Mouse (Mus musculus) A20 (cell line): ENCODE measurements at regions not wholly inside any gene's neighbourhood (a gene's known extent, or its start where the extent isn't known, plus 50 kb on each side); places are given as distances from the start of the nearest gene placed in this dataset.
A peak's percentile ranks its signal among the peaks of the same experiment; 100 is the strongest.

Experiments used
- DNase-seq: peaks from one replicate; pipeline ENCODE4 v3.0.0-alpha.2; 2011; ENCODE audit warnings: low read depth, low spot score

- DNase-seq = peak; percentile 38
These were observed 370.4 kb upstream of the Nr5a2 start for GRCm38 (mm10) chr1:137330634-137331033.

- DNase-seq = peak; percentile 23
These were observed 363.8 kb upstream of the Nr5a2 start for GRCm38 (mm10) chr1:137323884-137324594.

GRCm38 (mm10) chr1:137323035-137323680, 362.9 kb upstream of the Nr5a2 start:
- no peak for DNase-seq

DNA sequence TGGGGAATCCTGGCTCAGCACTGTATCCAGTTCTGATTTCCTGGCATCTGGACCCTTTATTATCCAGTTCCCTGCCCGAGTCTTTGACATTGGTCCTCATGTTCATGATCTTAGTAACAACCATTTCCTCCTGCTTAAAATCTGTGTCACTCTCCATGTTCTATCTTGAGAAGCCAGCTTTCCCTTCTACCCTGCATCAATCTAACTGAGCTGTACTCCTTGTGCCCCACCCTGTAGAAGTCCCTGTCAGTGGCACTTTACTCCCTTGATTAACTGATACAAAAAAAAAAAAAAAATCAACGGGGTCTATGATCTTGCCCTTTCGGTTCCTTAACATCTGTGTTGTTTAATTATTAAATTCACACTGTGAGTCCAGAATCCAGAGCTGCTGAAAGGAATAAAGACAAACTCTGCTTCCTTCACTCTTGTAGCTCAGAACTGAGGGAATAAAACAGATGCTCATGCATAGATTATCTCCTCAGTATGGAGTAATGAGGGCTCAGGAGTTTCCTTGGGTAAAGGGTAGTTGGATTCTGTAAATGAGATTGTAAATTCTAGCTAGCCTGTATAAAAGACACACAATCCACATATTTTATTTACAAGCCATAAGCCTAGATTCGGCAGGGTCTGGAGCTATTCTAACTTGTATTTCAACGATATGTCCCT, 342.6 kb upstream of the Nr5a2 start:
- DNase-seq = no peak

DNA sequence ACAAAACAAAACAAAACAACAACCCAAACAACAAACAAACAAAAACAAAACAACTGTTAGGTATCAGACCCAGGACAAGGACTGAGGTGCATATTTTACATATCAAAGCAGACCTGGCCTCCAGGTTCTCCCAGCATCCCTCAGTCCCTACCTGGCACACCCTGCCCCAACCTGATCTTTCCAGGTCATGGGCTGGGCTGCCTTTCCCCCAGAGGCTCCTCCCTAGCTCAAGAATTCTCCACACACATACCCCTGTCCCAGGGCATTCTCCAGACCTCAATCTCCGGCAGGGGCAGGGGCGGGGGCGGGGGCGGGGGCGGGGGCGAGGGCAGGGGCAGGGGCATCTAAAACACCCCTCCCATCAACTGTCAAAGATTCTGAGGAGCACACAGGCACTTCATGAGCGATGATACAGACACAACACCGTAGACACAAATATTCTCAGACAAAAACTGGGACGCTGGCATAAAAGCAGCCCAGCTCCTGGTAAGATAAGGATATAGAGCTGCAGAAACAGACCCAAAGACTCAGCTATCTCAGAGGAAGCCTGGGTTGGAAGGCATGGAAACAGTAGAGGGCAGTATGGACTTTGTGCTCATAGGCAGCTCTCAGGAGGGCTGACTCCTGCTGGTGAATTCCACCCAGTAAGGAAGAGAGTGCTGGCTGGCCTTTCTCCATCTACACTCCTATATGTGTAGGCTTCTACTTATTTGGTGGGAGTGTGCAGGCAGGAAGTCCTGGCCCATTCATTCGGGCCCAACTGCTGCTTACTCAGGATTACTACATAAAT, 337.7 kb upstream of the Nr5a2 start:
- DNase-seq = peak; percentile 3

DNA sequence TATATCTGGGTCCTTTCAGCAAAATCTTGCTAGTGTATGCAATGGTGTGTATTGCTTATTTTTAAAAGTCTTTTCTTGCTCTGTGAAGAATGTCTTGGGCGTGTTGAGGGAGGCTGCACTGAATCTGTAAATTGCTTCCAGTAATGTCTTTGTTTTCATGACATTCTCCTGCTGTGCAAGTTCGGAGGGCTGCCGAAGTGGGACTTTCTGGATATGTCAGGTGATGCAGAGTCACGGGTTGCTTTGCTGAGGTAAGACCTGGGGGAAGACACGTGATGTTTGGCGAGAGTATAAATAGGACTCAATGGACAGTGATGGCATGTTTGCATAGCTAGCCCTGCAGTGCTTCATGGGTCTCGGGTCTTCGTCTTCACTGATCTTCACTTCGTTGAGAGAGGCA, 329.2 kb upstream of the Nr5a2 start:
- DNase-seq = no peak

DNA sequence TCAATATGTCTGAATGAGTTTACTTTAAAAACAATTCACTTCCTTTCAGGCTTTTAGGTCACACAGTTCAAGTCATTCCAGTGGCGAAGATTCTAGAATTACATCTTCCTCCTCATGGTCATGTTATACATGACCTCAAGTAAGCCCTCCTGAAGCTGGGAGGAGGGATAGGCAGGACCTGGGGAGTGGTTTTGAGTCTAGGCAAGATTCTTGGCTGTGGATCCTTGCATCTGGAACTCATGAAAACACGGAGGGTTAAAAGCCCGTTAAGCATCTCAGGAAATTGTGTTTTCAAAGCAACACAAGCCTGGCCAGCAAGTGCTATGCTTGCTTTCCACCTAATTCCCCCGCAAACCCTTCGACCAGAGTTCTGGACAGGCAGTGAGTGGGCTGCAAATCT, 323.0 kb upstream of the Nr5a2 start:
- DNase-seq = no peak

- no peak for DNase-seq
These were observed 322.2 kb upstream of the Nr5a2 start for GRCm38 (mm10) chr1:137282457-137282856.

GRCm38 (mm10) chr1:137280391-137281386, 320.4 kb upstream of the Nr5a2 start:
- no peak for DNase-seq

DNA sequence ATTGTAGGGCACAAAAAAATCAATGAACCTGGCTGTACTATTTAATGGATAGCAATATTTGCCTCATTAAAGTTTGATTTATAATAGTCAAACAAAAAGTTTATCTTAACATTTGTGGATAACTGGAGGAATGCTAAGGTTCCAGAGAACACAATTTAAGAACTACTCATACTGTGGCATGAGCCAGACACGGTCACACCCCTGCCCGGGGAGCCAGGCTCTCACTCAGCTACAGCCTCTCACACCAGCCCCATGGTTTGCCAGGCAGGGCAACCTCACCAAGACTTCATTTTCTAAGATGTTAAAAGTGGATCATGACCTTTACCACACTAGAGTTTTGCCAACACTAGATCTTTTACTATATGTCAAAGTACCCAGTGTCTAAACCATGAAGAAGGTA, 319.7 kb upstream of the Nr5a2 start:
- DNase-seq = no peak

GRCm38 (mm10) chr1:137270659-137271612, 310.7 kb upstream of the Nr5a2 start:
- no peak for DNase-seq

DNA sequence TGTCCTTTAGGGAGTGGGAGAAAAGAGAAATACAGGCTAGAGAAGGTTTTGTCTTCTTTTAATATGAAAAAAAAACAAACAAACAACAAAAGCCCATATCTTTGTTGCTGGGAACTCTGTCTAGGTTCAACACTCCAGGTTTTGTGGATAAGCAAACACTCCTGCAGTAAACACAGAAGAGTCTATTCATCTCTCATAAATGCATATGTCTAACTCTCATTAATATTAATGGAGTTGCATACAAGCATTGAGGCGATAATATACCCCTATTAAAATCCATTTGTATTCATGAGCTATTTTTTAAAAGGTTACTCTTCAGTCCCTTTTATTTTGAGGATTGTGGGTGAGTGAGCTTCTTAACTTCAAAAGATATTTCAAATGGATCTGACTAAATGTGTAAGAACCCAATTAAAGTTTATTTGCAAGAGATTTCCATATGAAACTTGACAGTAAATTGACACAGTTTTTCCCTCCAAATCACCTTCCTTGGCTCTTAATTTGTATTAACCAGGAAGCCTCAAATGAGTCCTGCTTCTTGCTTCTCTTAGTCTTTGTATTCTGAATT, 302.6 kb upstream of the Nr5a2 start:
- DNase-seq = no peak

- no peak for DNase-seq
These were observed 301.9 kb upstream of the Nr5a2 start for GRCm38 (mm10) chr1:137262121-137262525.

GRCm38 (mm10) chr1:137256294-137256693, 296.0 kb upstream of the Nr5a2 start:
- DNase-seq = no peak

GRCm38 (mm10) chr1:137255041-137255440, 294.8 kb upstream of the Nr5a2 start:
- no peak for DNase-seq

DNA sequence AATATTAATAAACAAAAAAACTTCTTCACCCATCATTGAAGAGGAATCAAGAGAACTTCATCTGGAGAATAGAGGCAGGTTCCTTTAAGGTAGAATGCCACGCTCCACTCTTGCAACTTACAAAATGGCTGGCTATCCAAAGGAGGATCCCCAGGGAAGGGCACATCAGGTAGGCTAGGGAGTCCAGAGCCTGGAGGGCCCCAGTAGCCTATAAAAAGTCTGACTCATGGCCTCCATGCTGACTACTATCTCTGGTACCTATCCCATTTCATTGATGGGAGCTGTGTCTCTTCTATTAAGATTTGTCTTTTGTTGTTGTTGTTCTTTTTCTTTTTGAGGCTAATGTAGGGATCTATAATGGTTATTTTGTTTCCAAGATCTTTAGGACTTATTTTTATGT, 294.4 kb upstream of the Nr5a2 start:
- DNase-seq = no peak

DNA sequence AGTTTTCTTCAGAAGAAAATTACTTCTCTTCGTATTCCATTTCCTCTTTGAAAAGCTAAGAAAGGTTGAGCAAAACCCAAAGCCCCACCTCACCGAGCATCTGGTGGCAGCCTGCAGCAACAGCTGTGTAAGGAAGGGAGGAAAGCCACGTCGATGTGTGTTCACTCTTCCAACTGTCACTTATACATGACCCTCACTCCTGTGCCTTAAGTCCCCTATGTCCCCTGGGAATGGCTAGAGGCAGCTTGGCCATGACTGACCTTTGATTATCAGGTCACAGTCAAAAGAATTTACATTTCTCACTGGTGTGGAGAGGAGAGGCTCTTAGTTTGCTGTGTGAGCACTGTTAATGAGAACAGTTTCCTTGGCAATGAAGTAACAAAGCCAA, 266.8 kb upstream of the Nr5a2 start:
- DNase-seq = no peak

GRCm38 (mm10) chr1:137226479-137227097, 266.3 kb upstream of the Nr5a2 start:
- DNase-seq = peak; percentile 33

DNA sequence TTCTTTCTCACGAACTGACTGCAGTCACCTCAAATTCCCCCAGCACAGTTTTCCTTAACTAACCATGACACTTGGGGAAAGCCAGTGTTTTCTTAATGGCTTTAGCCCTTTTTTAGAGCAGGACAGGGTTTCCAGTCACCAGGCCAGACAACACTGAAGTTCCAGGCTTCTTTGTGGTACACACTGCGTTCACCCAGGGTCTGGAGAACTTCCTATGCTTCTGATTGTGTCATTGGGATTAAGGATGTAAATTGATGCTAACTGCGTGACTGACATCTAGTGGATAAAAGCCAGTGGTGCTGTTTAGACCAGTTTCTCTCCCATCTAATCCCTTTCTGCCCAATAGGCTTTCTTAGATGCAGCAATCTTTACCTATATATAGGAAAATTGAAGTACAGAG, 265.2 kb upstream of the Nr5a2 start:
- DNase-seq = peak; percentile 17
